Mouse (Mus musculus) right cerebral cortex, postnatal 36 days (tissue): Measurements from ENCODE around the gene Atl2.

Experiments
- DNase-seq, 2 experiments: peaks; one replicate each; pipeline ENCODE4 v3.0.0; 2022; ENCODE audit warnings: low spot score in 2 of 2, mixed read lengths in 1 of 2

Atl2 gene

GRCm38 (mm10) chr17:79895911-79896423 lies at the start of gene Atl2:
Gene Atl2, minus strand, starts transcription at chr17:79896123.
- peak; percentile 93 for DNase-seq

GRCm38 (mm10) chr17:79944851-79945250 lies 48.9 kb upstream of the Atl2 start:
- no peak for DNase-seq

GRCm38 (mm10) chr17:79942418-79942817 lies 46.5 kb upstream of the Atl2 start:
- no peak for DNase-seq

GRCm38 (mm10) chr17:79939133-79939532 lies 43.2 kb upstream of the Atl2 start:
- DNase-seq = no peak

- DNase-seq = no peak
These were observed 42.1 kb upstream of the Atl2 start for GRCm38 (mm10) chr17:79937921-79938601.

- DNase-seq = no peak
These were observed 38.4 kb upstream of the Atl2 start for GRCm38 (mm10) chr17:79934370-79934769.

GRCm38 (mm10) chr17:79932676-79933278 lies 36.9 kb upstream of the Atl2 start:
- DNase-seq = no peak

- DNase-seq = no peak
These were observed 31.2 kb upstream of the Atl2 start for GRCm38 (mm10) chr17:79927110-79927509.

GRCm38 (mm10) chr17:79926486-79926885 lies 30.6 kb upstream of the Atl2 start:
- DNase-seq = no peak

- DNase-seq = no peak
These were observed 30.0 kb upstream of the Atl2 start for GRCm38 (mm10) chr17:79925865-79926421.

GRCm38 (mm10) chr17:79920355-79920754 lies 24.4 kb upstream of the Atl2 start:
- peak in 1 of 2 experiments; percentile 10 for DNase-seq

GRCm38 (mm10) chr17:79919566-79920350 lies 23.8 kb upstream of the Atl2 start:
- DNase-seq = peak in 1 of 2 experiments; percentile 9

GRCm38 (mm10) chr17:79918484-79919004 lies 22.6 kb upstream of the Atl2 start:
- DNase-seq = no peak

GRCm38 (mm10) chr17:79916996-79917395 lies 21.1 kb upstream of the Atl2 start:
- DNase-seq = no peak

GRCm38 (mm10) chr17:79912174-79912573 lies 16.3 kb upstream of the Atl2 start:
- no peak for DNase-seq

- no peak for DNase-seq
These were observed 15.8 kb upstream of the Atl2 start for GRCm38 (mm10) chr17:79911718-79912117.

- DNase-seq = no peak
These were observed 13.6 kb upstream of the Atl2 start for GRCm38 (mm10) chr17:79909571-79909970.

- DNase-seq = no peak
These were observed 11.8 kb upstream of the Atl2 start for GRCm38 (mm10) chr17:79907698-79908097.

- DNase-seq = no peak
These were observed 11.0 kb upstream of the Atl2 start for GRCm38 (mm10) chr17:79906791-79907494.

GRCm38 (mm10) chr17:79904593-79904992 lies 8.7 kb upstream of the Atl2 start:
- DNase-seq = no peak

GRCm38 (mm10) chr17:79901207-79901606 lies 5.3 kb upstream of the Atl2 start:
- no peak for DNase-seq
